Mouse (Mus musculus) thymus, postnatal 10 days (tissue): ENCODE data around the gene Gramd1c.

Experiments
- DNase-seq, 2 experiments: peaks; one replicate each; pipeline ENCODE4 v3.0.0; 2021; ENCODE audit warnings: low spot score in 2 of 2

Gene Gramd1c

GRCm38 (mm10) chr16:44018372-44018771 lies 44.8 kb downstream of the Gramd1c start:
- DNase-seq: no peak

- no peak for DNase-seq
Measured at GRCm38 (mm10) chr16:44017707-44018106, 45.4 kb downstream of the Gramd1c start.

- peak in 1 of 2 experiments; percentile 28 for DNase-seq
Measured at GRCm38 (mm10) chr16:44016164-44016563, 47.0 kb downstream of the Gramd1c start.

GRCm38 (mm10) chr16:44015416-44016158 lies 47.6 kb downstream of the Gramd1c start:
- no peak for DNase-seq

GRCm38 (mm10) chr16:44011010-44011409 lies 52.1 kb downstream of the Gramd1c start:
- no peak for DNase-seq

GRCm38 (mm10) chr16:44002086-44002485 lies 61.1 kb downstream of the Gramd1c start:
- DNase-seq: no peak

GRCm38 (mm10) chr16:43999541-43999940 lies 63.6 kb downstream of the Gramd1c start:
- DNase-seq: no peak

GRCm38 (mm10) chr16:43999111-43999510 lies 64.0 kb downstream of the Gramd1c start:
- no peak for DNase-seq

GRCm38 (mm10) chr16:43994623-43995022 lies 68.5 kb downstream of the Gramd1c start:
- DNase-seq: no peak

GRCm38 (mm10) chr16:43986299-43986698 lies 76.8 kb downstream of the Gramd1c start:
- DNase-seq: no peak

GRCm38 (mm10) chr16:43980110-43980609 lies 83.0 kb downstream of the Gramd1c start:
- no peak for DNase-seq

GRCm38 (mm10) chr16:43979328-43980109 lies 83.6 kb downstream of the Gramd1c start, which contains the start of gene Zdhhc23:
Gene Zdhhc23, minus strand, starts transcription at chr16:43979791.
- DNase-seq: peak; percentile 44 to 58

GRCm38 (mm10) chr16:43979010-43979327 lies 84.2 kb downstream of the Gramd1c start:
- DNase-seq: no peak

- DNase-seq: no peak
Measured at GRCm38 (mm10) chr16:43973606-43974220, 89.4 kb downstream of the Gramd1c start.

- DNase-seq: no peak
Measured at GRCm38 (mm10) chr16:43973147-43973546, 90.0 kb downstream of the Gramd1c start.

- DNase-seq: no peak
Measured at GRCm38 (mm10) chr16:43972391-43972790, 90.8 kb downstream of the Gramd1c start.

GRCm38 (mm10) chr16:43971741-43972140 lies 91.4 kb downstream of the Gramd1c start:
- DNase-seq: no peak

GRCm38 (mm10) chr16:43971189-43971588 lies 92.0 kb downstream of the Gramd1c start:
- DNase-seq: no peak

- DNase-seq: peak; percentile 47 to 48
Measured at GRCm38 (mm10) chr16:43970426-43970825, 92.7 kb downstream of the Gramd1c start.

GRCm38 (mm10) chr16:43965781-43966389 lies 97.3 kb downstream of the Gramd1c start:
- DNase-seq: no peak

GRCm38 (mm10) chr16:43963780-43964179 lies 99.4 kb downstream of the Gramd1c start:
- no peak for DNase-seq

GRCm38 (mm10) chr16:43963291-43963690 lies 99.9 kb downstream of the Gramd1c start:
- DNase-seq: no peak
